Mouse (Mus musculus) midbrain, embryonic 15.5 days (tissue): ENCODE data around the gene Basp1. TPM values are rescaled to one million over a fixed set of nuclear protein-coding genes. Genes with fewer than 3 reads are reported as not detected.

ENCODE experiments used
- ATAC-seq: fragments of 200-750 bp; cut with Nextera tagmentation; replicated peaks from 2 replicates; pipeline ENCODE4 v1.8.0; 2017; ENCODE audit warnings: moderate TSS enrichment
- H3K27ac ChIP-seq: fragments of 300-500 bp; sonication (generic); 2 replicates; pipeline ENCODE4 v1.5.1; 2015; ENCODE audit warnings: mild to moderate bottlenecking, inconsistent platforms
- H3K27me3 ChIP-seq: fragments of 300-500 bp; sonication (generic); replicated peaks from 2 replicates; pipeline ENCODE4 v1.6.1; 2015; ENCODE audit warnings: inconsistent platforms
- H3K36me3 ChIP-seq: fragments of 300-500 bp; sonication (generic); replicated peaks from 2 replicates; pipeline ENCODE4 v1.6.1; 2015; ENCODE audit warnings: inconsistent platforms
- H3K4me1 ChIP-seq: fragments of 300-500 bp; sonication (generic); 2 replicates; pipeline ENCODE4 v1.6.1; 2015; ENCODE audit warnings: inconsistent platforms
- H3K4me2 ChIP-seq: fragments of 300-500 bp; sonication (generic); 2 replicates; pipeline ENCODE4 v1.6.1; 2015; ENCODE audit warnings: inconsistent platforms, mild to moderate bottlenecking, moderate library complexity
- H3K4me3 ChIP-seq: fragments of 300-500 bp; sonication (generic); 2 replicates; pipeline ENCODE4 v1.5.1; 2015; ENCODE audit warnings: mild to moderate bottlenecking, inconsistent platforms
- H3K9ac ChIP-seq: fragments of 300-500 bp; sonication (generic); 2 replicates; pipeline ENCODE4 v1.6.1; 2015; ENCODE audit warnings: mild to moderate bottlenecking, inconsistent platforms
- H3K9me3 ChIP-seq: fragments of 300-500 bp; sonication (generic); 2 replicates; pipeline ENCODE4 v1.6.1; 2016; ENCODE audit warnings: inconsistent platforms
- WGBS: fragments of 180-500 bp; shearing (Covaris S2); methylation state at CpG from one replicate; pipeline ENCODE4 v1.1.7; 2015; ENCODE audit warnings: mixed read lengths; 5-methylcytosine and 5-hydroxymethylcytosine counted together
- polyA plus RNA-seq: library from polyadenylated mRNA; unstranded; fragments of >200 nt; fragmentation: Nextera tagmentation; extraction: Ambion mirVana; gene quantifications from 2 replicates; pipeline ENCODE4 v1.2.1, GENCODE M21; 2015

Basp1 gene
- polyA plus RNA-seq, 1 experiment from 2014 or later, result 375 TPM

DNA sequence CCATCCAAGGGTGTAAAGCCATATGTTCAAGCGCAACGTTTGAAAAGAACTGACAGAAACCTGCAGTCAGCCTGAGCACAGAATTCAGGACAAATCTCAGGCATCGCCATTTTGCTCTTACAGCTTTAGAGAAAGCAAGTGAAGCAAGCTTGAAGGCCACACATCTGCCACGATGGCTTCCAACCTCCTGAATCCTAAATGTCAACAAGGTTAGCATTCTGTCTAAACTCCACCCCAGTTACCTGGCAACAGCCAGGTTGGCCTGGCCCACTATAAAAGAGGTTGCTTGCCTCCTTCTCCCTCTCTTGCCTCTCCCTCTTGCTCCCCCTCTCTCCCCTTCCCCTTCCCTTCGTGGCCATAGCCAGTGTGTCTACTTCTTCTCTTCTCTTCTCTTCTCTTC, 33.5 kb downstream of the Basp1 start:
- Histone ChIP-seq H3K4me3 (no peak overlapping the region), H3K4me1 (peaks cover 69% of the 10 kb centered on the region), H3K27me3 (no peaks in the 10 kb centered on the region), H3K36me3 (no peaks in the 10 kb centered on the region), H3K9ac (no peak overlapping the region), H3K9me3 (no peaks in the 10 kb centered on the region), H3K27ac (no peak overlapping the region), H3K4me2 (no peak overlapping the region)
- ATAC-seq, result no peak
- 78% methylated on average over 5 of the region's 5 CpGs for WGBS

DNA sequence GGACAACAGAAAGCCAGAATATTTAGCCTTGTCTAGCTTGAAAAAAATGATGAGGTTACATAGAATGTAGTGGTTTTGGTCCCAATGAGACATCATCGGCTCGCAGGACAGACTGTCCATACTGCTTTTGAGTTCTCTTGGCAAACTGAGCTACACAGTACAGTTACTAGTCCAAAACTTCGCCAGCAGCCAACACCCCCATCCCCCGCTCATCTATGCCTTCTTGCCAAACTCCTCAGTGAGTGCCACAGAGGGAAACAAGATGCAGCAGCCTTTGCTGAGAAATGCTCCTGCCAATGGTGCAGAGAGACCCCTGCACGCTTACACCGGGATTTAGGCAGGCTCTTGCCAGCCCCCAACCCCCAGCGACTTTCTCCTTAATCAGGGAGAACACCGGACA, 34.9 kb downstream of the Basp1 start:
- Histone ChIP-seq H3K27ac (no peak overlapping the region), H3K4me1 (peaks cover 68% of the 10 kb centered on the region), H3K4me3 (no peak overlapping the region), H3K36me3 (no peaks in the 10 kb centered on the region), H3K9me3 (no peaks in the 10 kb centered on the region), H3K9ac (no peak overlapping the region), H3K4me2 (no peak overlapping the region), H3K27me3 (no peaks in the 10 kb centered on the region)
- WGBS, result 83% methylated on average over 8 of the region's 8 CpGs
- no peak for ATAC-seq

DNA sequence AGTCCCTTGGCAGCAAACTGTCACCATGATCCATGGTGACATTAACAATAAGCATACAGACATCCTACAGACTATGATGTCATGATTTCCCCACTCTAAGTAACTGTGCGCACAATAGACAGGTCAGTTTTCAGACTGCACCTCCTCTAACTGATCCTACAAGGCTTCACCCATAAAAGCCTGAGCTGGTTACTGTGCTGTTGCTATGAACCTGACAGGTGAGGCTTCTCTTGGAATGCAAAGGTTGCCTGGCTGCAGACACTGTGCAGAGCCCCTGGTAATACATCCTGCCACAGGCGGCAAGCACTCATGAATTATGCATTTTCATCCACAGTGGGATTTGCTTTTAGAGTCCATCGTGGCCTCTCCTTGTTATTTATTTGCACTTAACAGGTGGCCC, 36.6 kb downstream of the Basp1 start:
- H3K9ac ChIP-seq, result no peak overlapping the region
- peak; percentile 62 for ATAC-seq
- H3K4me1 ChIP-seq, result peaks cover 82% of the 10 kb centered on the region
- no peak overlapping the region for H3K27ac ChIP-seq
- H3K36me3 ChIP-seq, result no peaks in the 10 kb centered on the region
- no peaks in the 10 kb centered on the region for H3K9me3 ChIP-seq
- 0 out of 2 replicates have a peak overlapping the region, but pooled peaks have one; percentile 7 for H3K4me2 ChIP-seq
- H3K4me3 ChIP-seq, result no peak overlapping the region
- H3K27me3 ChIP-seq, result no peaks in the 10 kb centered on the region
- WGBS, result 30% methylated on average over 3 of the region's 3 CpGs

DNA sequence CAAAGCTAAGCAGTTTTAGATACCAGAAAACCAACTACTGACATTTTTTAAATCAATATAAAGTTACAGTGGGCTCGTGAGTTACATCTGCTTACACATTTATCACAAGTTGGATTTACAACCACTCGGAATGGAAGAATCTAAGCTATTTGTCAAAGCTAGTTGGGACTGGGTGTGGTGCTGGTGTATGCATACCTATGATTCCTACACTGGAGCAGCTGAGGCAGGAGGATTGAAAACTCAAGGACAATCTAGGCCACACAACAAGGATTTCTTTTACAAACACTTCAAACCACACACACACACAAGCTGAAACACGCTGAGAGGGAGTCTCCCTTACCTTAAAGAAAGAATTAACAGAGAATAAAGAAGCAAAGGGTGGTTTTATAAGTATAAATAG, 40.1 kb downstream of the Basp1 start:
- no peaks in the 10 kb centered on the region for H3K27me3 ChIP-seq
- no peak overlapping the region for H3K27ac ChIP-seq
- no peak overlapping the region for H3K4me2 ChIP-seq
- H3K9ac ChIP-seq, result no peak overlapping the region
- no peak overlapping the region for H3K4me3 ChIP-seq
- H3K9me3 ChIP-seq, result no peaks in the 10 kb centered on the region
- H3K36me3 ChIP-seq, result no peaks in the 10 kb centered on the region
- 82% methylated on average over 3 of the region's 3 CpGs for WGBS
- H3K4me1 ChIP-seq, result peaks cover 88% of the 10 kb centered on the region
- no peak for ATAC-seq

DNA sequence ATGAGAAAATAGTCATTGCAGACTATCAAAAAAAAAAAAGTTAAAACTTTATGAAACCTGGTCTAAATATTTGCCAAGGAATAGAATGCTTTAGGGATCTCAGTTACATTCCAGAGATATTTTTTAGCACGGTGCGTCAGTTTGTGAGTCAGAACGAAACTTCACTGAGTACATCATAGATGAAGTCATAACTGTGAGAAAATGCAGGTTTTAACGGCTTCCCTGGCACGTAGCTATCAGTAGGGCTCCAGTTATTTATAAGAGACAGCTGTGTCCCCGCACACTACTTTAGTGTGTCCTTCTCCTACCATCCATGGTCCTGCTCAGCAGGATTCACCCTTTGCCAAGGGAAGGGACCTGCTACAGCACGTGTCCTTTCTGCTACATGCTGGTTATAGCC, 44.0 kb downstream of the Basp1 start:
- no peak overlapping the region for H3K27ac ChIP-seq
- 72% methylated on average over 7 of the region's 7 CpGs for WGBS
- no peaks in the 10 kb centered on the region for H3K27me3 ChIP-seq
- H3K36me3 ChIP-seq, result no peaks in the 10 kb centered on the region
- H3K4me3 ChIP-seq, result no peak overlapping the region
- no peak for ATAC-seq
- no peak overlapping the region for H3K4me2 ChIP-seq
- peaks cover 83% of the 10 kb centered on the region for H3K4me1 ChIP-seq
- H3K9ac ChIP-seq, result no peak overlapping the region
- H3K9me3 ChIP-seq, result no peaks in the 10 kb centered on the region

DNA sequence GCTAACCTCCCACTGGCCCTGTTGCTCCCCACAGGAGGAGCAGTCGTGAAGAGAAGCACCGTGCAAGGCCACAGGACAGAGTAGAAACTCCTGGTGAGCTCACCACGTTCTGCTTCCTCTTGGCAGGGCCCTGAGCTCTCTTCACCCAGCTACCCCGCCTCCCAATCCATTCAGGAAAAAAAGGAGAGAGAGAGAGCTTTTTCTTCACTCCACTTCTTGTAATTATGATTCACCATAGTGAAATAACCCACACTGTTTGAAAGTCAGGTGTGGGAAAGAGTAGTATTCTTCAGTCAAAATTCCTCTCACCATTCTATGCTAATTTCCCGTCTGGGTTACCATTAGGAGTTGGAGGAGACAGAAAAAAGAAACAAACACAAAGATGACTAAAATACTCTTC, 48.1 kb downstream of the Basp1 start:
- peaks cover 79% of the 10 kb centered on the region for H3K4me1 ChIP-seq
- no peaks in the 10 kb centered on the region for H3K36me3 ChIP-seq
- no peaks in the 10 kb centered on the region for H3K27me3 ChIP-seq
- WGBS, result 14% methylated on average over 5 of the region's 5 CpGs
- H3K9ac ChIP-seq, result no peak overlapping the region
- H3K4me2 ChIP-seq, result peak overlapping the region; percentile 39; the same call in 1 of the 2 replicates
- ATAC-seq, result no peak
- no peak overlapping the region for H3K4me3 ChIP-seq
- no peaks in the 10 kb centered on the region for H3K9me3 ChIP-seq
- H3K27ac ChIP-seq, result peak overlapping the region; percentile 70

DNA sequence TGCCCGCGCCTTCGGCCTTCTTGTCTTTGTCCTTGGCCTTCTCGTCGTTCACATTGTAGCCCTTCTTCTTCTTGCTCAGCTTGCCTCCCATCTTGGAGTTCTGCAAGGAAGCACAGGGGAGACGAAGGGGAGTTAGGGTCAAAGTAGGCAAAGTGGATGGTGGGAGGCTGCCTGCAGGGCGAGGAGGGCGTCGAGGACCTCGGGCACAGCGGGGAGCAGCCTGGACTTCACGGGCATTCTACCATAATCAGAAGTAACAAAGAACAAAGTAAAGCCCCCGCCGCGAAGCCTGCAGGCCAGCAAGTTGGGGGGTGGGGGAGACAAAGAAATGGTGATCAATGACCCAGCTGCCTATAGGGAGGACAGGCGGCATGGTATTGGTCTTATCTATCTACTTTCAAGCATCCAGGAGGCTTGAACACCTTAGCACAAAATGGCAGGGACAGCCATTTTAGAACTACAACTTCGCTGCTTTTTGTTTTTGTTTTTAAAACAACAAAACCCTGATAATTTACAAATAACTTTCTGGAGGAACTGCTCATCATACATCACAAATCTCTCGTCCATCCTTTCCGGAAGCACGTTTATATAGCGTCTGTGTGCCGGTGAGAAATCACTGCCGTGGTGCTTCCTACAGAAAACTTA, 48.6 kb downstream of the Basp1 start:
- no peak for ATAC-seq
- Histone ChIP-seq H3K9me3 (no peaks in the 10 kb centered on the region), H3K4me1 (peaks cover 80% of the 10 kb centered on the region), H3K4me3 (peak overlapping the region; percentile 19; the same call in 1 of the 2 replicates), H3K9ac (peak overlapping the region; percentile 33), H3K27ac (peak overlapping the region; percentile 70), H3K4me2 (peak overlapping the region; percentile 39), H3K36me3 (no peaks in the 10 kb centered on the region), H3K27me3 (no peaks in the 10 kb centered on the region)
- WGBS, result 9% methylated on average over 23 of the region's 23 CpGs

DNA sequence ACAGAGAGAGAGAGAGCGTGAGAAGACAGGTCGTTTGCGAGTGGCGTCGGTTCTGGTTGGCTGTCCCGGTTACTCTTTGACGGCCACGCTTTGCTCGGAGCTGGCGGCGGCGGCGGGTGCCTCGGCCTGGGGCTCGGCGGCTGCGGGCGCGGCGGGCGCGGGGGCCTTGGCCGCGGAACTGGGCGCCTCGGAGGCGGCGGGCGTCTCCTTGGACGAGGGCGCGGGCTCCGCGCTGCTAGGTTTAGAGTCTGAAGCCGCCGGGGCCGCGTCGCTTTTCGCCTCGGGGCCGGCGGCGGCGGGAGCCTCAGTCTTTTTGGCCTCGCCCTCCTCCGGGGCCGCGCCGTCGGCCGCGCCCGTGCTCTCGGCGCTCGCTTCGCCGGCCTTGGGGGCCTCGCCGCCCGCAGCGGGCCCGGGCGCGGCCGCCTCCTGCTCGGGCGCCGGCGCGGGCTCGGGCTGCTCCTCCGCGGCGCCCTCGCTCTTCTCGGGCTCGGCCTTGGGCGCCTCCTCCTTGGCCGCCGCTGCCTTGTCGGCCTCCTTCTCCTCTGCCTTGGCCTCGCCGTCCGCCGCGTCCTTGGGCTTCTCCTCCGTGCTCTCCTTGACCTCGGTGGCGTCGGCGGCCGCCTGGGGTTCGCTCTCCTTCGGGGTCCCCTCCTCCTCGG, 49.3 kb downstream of the Basp1 start:
- Histone ChIP-seq H3K27ac (peak overlapping the region; percentile 70), H3K27me3 (no peaks in the 10 kb centered on the region), H3K4me1 (peaks cover 76% of the 10 kb centered on the region), H3K4me3 (peak overlapping the region; percentile 19), H3K9ac (peak overlapping the region; percentile 33), H3K9me3 (no peaks in the 10 kb centered on the region), H3K36me3 (no peaks in the 10 kb centered on the region), H3K4me2 (peak overlapping the region; percentile 39)
- 6% methylated on average over 54 of the region's 97 CpGs for WGBS
- ATAC-seq, result peak; percentile 8; the same call in 1 of the 2 replicates

DNA sequence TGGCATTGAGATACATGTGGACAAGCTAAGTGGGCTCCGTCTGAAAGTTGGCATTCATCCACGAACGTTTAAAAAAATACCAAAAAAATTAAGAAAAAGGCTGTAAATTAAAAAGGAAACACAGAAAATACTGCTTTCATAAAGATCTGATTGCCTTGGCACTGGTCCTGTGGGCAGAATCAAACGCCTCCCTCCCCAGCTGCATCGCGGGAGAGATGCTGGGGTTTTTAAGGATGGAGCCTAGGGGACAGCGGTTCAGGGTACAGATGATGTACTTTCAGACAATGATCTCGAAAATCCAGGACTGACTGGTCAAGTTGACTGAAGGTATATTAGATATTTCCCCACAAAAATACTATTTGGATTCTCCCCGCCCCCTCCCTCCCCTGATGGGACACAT, 49.9 kb downstream of the Basp1 start:
- 76% methylated on average over 9 of the region's 9 CpGs for WGBS
- Histone ChIP-seq H3K4me3 (no peak overlapping the region), H3K4me1 (peaks cover 75% of the 10 kb centered on the region), H3K4me2 (peak overlapping the region; percentile 39; the same call in 1 of the 2 replicates), H3K9me3 (no peaks in the 10 kb centered on the region), H3K9ac (no peak overlapping the region; the same call in 1 of the 2 replicates), H3K27ac (peak overlapping the region; percentile 70; the same call in 1 of the 2 replicates), H3K36me3 (no peaks in the 10 kb centered on the region), H3K27me3 (no peaks in the 10 kb centered on the region)
- ATAC-seq, result no peak

DNA sequence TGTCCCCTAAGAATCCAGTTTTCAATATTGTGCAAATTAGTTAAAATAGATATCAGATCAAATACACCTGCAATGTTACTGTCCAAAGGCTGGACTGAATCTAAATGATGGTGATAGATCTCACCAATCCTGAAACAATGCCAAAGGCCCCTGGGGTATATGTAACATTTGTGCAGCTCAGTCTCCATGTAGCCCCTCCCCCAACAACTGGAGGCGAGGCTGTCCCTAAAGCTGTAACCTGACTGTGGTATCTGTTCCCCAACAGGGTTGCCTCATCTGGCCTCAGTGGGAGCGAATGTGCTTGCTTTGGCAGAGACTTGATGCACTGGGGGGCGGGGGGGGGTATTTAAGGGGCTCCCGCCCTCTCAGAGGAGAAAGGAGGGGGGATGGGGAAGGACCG, 52.7 kb downstream of the Basp1 start:
- Histone ChIP-seq H3K4me2 (no peak overlapping the region), H3K4me3 (no peak overlapping the region), H3K27ac (0 out of 2 replicates have a peak overlapping the region, but pooled peaks have one; percentile 8), H3K4me1 (peaks cover 66% of the 10 kb centered on the region), H3K9ac (no peak overlapping the region), H3K36me3 (no peaks in the 10 kb centered on the region), H3K9me3 (no peaks in the 10 kb centered on the region), H3K27me3 (no peaks in the 10 kb centered on the region)
- 43% methylated on average over 5 of the region's 5 CpGs for WGBS
- peak; percentile 24 for ATAC-seq

DNA sequence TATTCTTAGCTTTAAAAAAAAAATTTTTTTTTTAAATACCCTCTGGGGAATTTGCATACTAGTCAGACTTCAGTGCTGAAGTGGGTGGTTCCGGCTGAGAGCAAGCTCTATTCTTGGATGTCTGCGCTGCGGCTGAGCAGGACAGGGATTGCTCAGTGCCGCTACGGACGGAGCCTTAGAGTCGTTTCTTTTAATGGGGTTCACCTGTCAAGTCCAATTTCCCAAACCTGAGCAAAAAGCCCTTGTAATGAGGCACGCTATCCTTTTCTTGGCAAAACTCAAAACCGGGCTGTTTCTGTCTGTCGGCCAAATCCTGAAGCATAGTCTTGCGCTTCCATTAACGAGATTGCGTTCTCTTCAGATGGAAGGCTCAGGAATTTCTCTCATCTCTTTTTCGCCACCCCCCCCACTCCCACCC, 54.9 kb downstream of the Basp1 start:
- WGBS, result 12% methylated on average over 14 of the region's 14 CpGs
- H3K9ac ChIP-seq, result no peak overlapping the region
- peak overlapping the region; percentile 43 for H3K4me2 ChIP-seq
- no peaks in the 10 kb centered on the region for H3K27me3 ChIP-seq
- ATAC-seq, result peak; percentile 76
- H3K36me3 ChIP-seq, result no peaks in the 10 kb centered on the region
- peaks cover 45% of the 10 kb centered on the region for H3K4me1 ChIP-seq
- H3K9me3 ChIP-seq, result no peaks in the 10 kb centered on the region
- H3K27ac ChIP-seq, result peak overlapping the region; percentile 58
- peak overlapping the region; percentile 15 for H3K4me3 ChIP-seq

DNA sequence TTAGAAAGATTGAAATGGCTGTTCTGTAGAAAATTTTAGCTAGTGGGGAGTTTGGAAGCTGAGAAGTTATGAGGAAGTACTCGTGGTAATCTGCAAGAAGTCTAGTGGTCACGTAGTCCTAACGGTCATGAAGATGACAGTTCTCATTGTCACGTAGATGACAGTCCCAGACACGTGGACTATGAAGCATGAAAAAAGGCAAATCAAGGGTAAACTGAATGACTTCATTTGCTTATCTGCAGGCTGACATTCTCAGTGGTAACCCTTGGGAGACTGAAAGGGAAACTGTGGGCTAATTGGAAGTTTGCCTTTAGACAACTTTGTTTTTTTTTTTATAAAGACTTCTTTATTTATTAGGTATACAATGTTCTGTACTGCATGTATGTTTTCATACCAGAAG, 58.2 kb downstream of the Basp1 start:
- WGBS, result 77% methylated on average over 5 of the region's 5 CpGs
- Histone ChIP-seq H3K27ac (no peak overlapping the region), H3K36me3 (no peaks in the 10 kb centered on the region), H3K9me3 (no peaks in the 10 kb centered on the region), H3K4me1 (peaks cover 19% of the 10 kb centered on the region), H3K4me3 (no peak overlapping the region), H3K4me2 (no peak overlapping the region), H3K27me3 (no peaks in the 10 kb centered on the region), H3K9ac (no peak overlapping the region)
- no peak for ATAC-seq

DNA sequence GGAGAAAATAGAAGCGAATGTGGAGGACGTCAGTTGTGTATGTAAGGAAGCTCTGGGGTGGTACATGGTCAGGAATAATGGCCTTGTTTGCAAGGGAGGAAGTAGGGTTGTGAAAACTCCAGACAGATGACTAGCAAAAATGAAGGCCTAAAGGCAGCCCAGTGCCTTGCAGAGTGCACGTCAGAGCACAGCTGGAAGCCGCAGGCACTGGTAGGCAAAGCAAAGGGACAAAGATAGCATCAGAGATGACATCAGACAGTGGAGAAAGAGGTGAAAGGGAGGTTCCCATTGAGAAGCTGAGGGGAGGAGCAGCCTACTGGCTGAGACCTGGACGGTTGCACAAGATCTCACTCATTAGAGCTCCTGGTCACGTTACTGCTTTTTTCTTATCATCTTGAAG, 58.8 kb downstream of the Basp1 start:
- Histone ChIP-seq H3K27ac (no peak overlapping the region), H3K9me3 (no peaks in the 10 kb centered on the region), H3K9ac (no peak overlapping the region), H3K4me1 (peaks cover 14% of the 10 kb centered on the region), H3K27me3 (no peaks in the 10 kb centered on the region), H3K4me2 (no peak overlapping the region), H3K36me3 (no peaks in the 10 kb centered on the region), H3K4me3 (no peak overlapping the region)
- 86% methylated on average over 6 of the region's 6 CpGs for WGBS
- no peak for ATAC-seq
